Mouse (Mus musculus): ENCODE data around the gene Gsta4.

DNA sequence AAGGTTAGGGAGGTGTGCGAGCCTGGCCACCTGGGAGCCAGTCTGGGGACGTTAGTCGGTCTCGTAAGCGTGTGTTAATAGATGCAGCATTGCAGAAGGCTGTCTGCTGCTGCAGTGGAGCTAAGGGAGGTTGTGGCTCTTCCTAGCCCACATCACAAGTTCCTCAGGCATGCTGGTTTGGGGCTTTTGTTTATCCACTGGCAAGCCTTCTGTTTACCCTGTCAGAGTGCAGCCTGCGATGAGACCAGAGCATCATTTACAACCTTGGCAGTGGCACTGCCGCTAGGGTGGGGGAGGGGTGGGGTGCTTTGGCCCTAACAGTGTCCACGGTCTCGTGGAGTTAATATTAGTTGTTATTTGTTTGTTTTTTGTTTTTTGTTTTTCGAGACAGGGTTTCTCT is 19.3 kb upstream of the Gsta4 start:
- TF ChIP-seq CEBPB (IDR thresholded peaks at IDR 0.05; ENCODE audit: low read depth), result no peak
- TF ChIP-seq MAX (IDR thresholded peaks at IDR 0.05), result no peak
- TF ChIP-seq CTCF (IDR thresholded peaks at IDR 0.05; ENCODE audit: control insufficient read depth, insufficient read depth, insufficient read length), result no peak
- no peak for TF ChIP-seq USF1 (IDR thresholded peaks at IDR 0.05; ENCODE audit: low read depth)
- TF ChIP-seq MYOG (IDR thresholded peaks at IDR 0.05; ENCODE audit: control insufficient read depth, extremely low read depth, insufficient read length), result no peak
- TF ChIP-seq MYOD1 (IDR thresholded peaks at IDR 0.05; ENCODE audit: control insufficient read depth, insufficient read length, low read depth), result no peak
- TF ChIP-seq FOSL1 (IDR thresholded peaks at IDR 0.05; ENCODE audit: insufficient read depth, low read length, poor library complexity, severe bottlenecking), result no peak
